Mouse (Mus musculus) monocyte, adult 5-6 weeks (primary cell): ENCODE results near the gene Gm8165. TPM values are rescaled to one million over a fixed set of nuclear protein-coding genes. Genes with fewer than 3 reads are reported as not detected.
"Not testable (repeated sequence)": the region's sequence is repeated elsewhere in the genome, so short reads cannot be mapped to it uniquely, and the experiment has no call there.

Source experiments
- ATAC-seq: fragments of 153-309, 156-312 bp; replicated peaks from 2 replicates; pipeline ENCODE4 v1.8.0; 2017; ENCODE audit warnings: mild to moderate bottlenecking; ENCODE audit not compliant: low TSS enrichment, insufficient number of reproducible peaks, severe bottlenecking, poor library complexity, low FRiP score
- total RNA-seq: library from RNA; stranded (forward); fragments of 200-1000, 200-491, 200-594 nt; gene quantifications from 3 replicates; pipeline ENCODE4 v1.2.3, GENCODE M21; 2017

Gm8165 gene
- total RNA-seq: not detected in 3 replicates

DNA sequence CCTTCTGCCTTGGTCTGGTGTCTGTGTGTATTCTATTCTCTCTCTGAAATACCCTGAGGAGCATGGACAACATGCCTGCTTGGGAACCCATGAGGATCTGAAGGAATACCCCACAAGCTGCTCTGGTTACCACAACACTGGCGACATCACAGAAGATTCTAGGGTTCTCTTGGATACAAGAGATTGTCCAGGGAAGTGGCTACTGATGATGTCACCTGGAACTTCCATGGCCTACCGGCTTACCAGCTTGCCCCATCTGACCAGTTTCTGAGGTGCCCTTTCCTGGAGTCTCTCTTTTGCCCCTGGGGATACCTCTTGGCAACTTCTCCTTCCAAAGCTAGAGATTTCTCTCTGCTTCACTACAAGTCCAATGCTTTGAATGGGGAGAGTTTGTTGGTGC lies at the start of gene Gm8165:
TSS of gene Gm8165 (minus strand) at position 101 of the 400 bp plus-strand sequence.
- not testable (repeated sequence) for ATAC-seq

DNA sequence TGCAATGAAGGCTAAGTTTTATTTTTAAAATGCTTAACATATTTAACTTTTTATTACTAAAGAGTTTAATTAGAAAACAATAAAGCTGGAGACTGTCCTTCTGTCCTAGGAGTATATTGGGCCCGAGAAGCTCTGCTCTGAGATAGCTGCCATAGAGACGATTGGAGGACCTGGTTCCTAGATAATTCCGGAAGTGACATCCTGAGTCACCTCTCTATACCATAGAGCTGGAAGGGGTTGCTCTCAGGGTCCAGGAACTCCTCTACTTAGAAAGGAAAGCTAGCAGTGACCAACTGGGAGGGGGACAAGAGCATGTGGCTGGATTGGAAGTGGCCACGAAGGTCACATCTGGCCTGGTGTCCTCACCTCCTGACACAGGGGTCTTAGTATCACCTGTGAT lies 20.6 kb upstream of the Gm8165 start, which contains the start of gene Gm7324:
TSS of gene Gm7324 (plus strand) at position 208 of the 400 bp plus-strand sequence.
- not testable (repeated sequence) for ATAC-seq

Other genes starting within 250 kb of the Gm8165 start
- not detected in 3 replicates for gene Gm5799, start 133.6 kb downstream of the Gm8165 start, total RNA-seq
- not detected in 3 replicates for gene Gm17654, start 98.1 kb downstream of the Gm8165 start, total RNA-seq
- gene Gm10375, start 69.2 kb downstream of the Gm8165 start, total RNA-seq: not detected in 3 replicates
- gene Gm7324, start 20.6 kb upstream of the Gm8165 start, total RNA-seq: 0.67 to 10.2 TPM (median 4.4 TPM) in 3 replicates
- gene Gm16506, start 50.3 kb upstream of the Gm8165 start, total RNA-seq: not detected in 3 replicates
- gene Gm6526, start 70.7 kb upstream of the Gm8165 start, total RNA-seq: not detected in 3 replicates
- gene Gm8180, start 107.5 kb upstream of the Gm8165 start, total RNA-seq: not detected in 3 replicates
- 4.8 to 10.8 TPM in 2 of 3 replicates, not detected in the other for gene Ear1, start 198.3 kb upstream of the Gm8165 start, total RNA-seq
- gene Ear10, start 246.4 kb upstream of the Gm8165 start, total RNA-seq: not detected in 3 replicates
- 0.48 to 0.75 TPM in 2 of 3 replicates, not detected in the other for gene Gm8113, start 248.2 kb upstream of the Gm8165 start, total RNA-seq